Mouse (Mus musculus): ENCODE data around the gene S100a7a.

Gene S100a7a

DNA sequence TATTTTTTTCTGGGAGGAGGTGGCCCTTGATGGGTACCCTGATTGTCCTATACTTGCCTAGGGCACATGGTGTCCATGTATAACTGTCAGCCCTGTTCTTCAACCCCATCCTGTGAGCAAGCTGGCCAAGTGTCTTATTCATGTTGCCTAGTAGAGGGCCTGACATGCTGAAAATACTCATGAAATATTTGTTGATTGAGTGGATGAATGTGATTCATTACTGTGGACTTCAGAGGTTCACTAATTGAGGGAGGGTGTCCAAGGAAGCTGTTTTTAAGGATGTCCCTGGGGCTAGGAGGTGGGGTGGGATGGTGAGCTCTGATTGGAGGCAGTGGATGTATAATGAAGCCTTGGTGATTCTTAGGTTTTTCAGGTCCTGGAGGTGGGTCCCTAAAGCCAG is at the start of gene S100a7a:
Gene S100a7a (plus strand): TSS at position 301 of the 400 bp plus-strand sequence.
- no peak for DNase-seq (ENCODE audit: low spot score in 2 of 2)

DNA sequence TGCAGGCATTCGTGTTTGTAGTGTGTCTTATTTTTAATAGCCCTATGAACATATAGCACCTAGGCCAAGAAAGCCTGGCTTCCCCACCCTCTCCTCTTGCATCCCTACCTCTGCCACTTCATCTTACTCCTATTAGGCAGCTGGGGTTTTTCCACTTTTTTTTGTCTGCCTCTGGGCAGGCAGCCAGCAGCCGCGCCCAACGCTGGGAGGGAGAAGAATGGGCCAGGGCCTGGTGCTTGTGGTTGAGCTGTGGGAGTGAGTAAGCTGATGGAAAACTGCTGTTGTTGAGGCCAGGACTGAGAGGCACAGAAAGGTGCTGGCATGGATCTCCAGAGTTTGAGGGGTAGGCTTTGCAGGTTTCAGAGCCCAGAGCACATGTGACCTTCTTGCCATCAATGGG is 49.4 kb upstream of the S100a7a start:
- DNase-seq (ENCODE audit: low spot score in 2 of 2) = peak in 1 of 2 experiments; percentile 24

DNA sequence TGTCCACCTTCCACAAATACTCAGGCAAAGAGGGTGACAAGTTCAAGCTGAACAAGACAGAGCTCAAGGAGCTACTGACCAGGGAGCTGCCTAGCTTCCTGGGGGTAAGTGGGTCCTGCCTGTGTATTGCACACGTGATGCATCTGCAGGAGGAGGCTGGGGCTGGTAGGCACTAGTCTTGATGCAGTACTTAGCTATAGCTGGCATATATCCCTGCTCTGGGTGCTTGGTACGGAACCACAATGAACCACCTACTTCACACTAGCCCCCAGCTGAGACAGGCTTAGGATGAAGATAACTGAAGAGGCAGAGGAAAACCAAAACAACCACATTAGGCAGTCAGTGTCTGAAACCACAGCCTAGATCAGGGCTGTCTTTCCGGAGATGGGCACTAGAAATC is 48.8 kb upstream of the S100a7a start:
- DNase-seq (ENCODE audit: low spot score in 2 of 2) = no peak

DNA sequence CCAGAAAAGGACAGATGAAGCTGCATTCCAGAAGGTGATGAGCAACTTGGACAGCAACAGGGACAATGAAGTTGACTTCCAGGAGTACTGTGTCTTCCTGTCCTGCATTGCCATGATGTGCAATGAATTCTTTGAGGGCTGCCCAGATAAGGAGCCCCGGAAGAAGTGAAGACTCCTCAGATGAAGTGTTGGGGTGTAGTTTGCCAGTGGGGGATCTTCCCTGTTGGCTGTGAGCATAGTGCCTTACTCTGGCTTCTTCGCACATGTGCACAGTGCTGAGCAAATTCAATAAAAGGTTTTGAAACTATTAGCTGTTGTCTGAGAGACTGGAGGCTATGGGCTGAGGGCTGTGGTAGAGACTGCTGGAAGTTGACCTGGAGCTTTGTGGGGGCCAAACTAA is 48.1 kb upstream of the S100a7a start:
- DNase-seq (ENCODE audit: low spot score in 2 of 2) = no peak

DNA sequence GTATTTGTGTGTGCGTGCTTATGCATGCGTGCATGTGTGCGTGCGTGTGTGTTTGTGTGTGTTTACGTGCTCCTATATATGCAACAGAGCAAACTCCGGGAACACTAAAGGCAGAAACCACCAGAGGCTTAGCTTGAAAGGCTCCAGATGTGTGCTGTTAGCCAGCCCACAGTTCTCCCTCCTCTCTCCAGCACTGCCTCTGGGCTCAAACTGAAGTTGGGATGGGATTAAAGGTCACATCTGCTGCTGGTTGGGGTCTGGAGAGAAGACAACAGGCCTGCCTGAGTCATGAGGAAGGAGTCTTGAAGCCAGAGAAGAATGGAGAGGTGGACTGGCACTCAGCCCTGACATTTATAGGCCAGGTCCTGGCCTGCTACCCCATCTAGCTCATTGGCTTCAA is 47.6 kb upstream of the S100a7a start:
- no peak for DNase-seq (ENCODE audit: low spot score in 2 of 2)

DNA sequence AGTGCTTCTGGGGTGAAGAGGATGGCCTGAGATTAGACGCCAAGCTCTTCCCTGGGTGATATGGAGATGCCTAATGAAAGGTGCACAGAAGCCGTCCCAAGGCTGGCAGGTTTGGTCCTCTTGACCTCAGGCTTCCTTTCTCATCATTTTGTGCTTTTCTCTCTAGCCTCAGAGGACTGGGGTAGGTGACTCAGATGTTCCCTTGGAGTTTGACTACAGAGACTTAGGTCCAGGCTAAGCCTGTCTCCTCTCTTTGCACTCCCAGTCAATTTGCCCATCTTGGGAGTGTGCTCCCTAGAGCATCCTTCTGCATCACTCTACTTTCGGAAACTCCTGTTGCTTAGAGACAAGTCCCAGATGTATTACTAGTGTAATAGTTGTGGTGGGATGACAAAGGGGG is 46.5 kb upstream of the S100a7a start:
- no peak for DNase-seq (ENCODE audit: low spot score in 2 of 2)

DNA sequence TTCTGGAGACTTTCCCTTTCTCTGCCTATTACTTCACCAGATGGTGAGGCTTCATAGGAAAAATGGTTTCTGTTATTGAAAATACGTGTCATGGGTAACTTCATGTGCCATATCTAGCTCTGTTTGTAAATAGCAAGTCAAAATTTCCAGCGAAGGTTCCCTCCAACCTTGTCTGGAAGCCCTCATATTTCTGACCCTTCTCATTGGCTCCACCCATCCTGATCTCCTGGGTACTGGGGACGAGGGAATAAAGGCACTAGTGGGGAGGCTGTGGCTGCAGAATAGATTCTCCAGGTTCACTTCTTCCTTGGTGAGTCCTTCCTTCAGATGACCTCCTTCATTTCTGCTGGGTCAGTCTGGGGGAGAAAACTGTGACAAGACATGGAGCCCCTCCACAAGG is 45.6 kb upstream of the S100a7a start, which contains the start of gene S100a5:
Gene S100a5 (plus strand): TSS at position 301 of the 400 bp plus-strand sequence.
- DNase-seq (ENCODE audit: low spot score in 2 of 2) = no peak

DNA sequence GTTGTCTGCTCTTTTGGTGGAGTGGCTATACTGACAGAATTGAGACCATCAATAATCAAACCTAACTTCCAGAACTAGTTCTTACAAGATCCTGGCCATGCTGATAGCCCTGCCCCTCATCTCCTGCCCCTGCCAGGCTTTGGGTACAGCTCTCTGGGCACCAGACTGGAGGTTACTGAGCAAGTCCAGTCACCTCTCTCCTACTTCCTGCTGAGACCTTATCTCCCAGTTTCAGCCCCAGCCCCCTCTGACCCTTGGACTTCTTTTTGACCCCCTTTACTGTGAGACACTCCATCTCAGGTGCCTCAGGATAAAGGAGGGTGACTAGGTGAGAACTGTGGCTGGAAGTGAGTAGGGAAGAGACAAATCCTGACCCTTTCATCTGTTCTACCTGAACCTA is 44.7 kb upstream of the S100a7a start:
- no peak for DNase-seq (ENCODE audit: low spot score in 2 of 2)

DNA sequence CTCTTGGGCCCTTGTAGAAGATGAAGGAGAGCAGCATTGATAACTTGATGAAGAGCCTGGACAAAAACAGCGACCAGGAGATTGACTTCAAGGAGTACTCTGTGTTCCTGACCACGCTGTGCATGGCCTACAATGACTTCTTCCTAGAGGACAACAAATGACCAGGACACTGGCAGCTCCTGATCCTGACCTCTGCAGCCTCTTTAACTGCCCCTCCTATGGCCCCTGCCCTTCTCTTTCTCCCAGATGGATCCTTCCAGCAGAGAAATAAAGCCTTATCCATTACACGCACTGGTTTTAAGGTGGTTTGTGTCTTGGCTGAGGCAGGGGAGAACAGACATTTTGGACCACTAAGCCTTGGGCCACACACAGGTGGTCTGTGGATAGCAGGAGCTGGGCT is 42.3 kb upstream of the S100a7a start:
- no peak for DNase-seq (ENCODE audit: low spot score in 2 of 2)

DNA sequence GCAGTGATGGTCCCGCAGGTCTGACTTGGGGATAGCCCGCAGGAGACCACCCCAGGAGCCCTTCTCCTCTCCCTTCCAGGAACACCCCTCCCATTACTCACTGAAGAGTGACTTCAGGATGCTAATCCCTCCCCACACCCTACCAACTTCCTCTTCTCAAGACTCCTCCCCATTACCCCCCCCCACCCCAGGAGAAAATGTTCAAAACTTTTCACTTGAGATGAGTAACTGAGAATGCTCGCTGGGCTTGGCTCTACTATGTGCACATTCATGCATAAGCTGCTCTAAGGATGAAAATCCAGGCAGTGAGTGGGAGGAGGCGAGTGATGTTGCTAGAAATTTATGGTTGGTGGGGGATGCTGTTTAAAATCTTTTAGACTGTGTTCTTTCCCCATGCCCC is 41.8 kb upstream of the S100a7a start:
- DNase-seq (ENCODE audit: low spot score in 2 of 2) = no peak

DNA sequence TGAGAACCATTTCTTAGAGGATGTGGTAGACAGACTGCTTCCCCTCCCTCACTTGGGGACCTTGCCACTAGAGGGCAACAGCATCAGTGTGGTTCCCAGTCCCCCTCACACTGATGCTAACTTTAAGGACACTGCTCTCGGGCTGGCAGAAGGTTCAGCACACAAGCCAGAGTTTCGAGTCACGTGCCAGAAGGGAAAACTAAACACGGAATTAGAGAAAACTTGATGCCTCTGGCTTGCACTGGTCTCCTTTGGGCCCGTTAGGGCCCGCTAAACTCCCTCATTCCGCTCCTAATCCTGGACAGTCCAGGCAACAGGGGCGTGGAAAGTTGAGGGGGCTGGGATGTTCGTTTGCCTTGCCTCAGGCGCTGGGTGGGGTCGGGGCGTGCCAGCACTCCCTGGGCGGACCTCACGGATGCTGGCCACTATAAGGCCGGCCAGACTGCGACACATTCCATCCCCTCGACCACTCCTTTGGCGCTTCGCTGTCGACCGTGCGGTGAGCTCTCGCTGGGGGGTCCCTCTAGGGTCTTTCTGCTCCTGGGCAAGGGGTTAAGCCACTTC is 41.0 kb upstream of the S100a7a start, which contains the start of gene S100a6:
Gene S100a6 (plus strand): TSS at position 155 of the 564 bp plus-strand sequence.
- DNase-seq (ENCODE audit: low spot score in 2 of 2) = peak in 1 of 2 experiments; percentile 42

DNA sequence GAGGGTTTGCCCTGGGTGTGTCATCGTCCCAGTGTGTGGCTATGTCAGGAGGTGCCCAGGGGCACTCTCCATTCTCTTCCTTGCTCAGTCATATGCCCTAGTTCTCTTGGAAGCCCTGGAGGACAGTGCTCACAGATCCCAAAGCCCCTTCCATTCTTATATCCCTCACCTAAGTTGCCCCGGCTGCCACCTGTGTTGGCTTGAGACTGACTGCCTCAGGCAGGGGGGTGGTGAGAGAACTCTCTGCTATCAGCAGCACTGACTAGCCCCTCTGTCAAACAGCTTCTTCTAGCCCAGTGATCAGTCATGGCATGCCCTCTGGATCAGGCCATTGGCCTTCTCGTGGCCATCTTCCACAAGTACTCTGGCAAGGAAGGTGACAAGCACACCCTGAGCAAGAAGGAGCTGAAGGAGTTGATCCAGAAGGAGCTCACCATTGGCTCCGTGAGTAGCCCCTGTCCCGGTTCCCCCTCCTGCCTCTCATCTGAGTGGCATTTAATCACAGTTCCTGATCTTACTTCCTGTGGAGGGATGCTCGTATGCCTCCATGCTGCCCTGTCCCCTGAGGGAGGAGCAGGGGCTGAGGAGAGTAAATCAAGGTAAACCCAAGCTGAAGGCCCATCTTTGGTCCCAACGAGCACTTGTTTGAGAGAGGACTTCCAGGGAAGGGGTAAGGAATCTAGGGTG is 40.2 kb upstream of the S100a7a start:
- DNase-seq (ENCODE audit: low spot score in 2 of 2) = no peak

DNA sequence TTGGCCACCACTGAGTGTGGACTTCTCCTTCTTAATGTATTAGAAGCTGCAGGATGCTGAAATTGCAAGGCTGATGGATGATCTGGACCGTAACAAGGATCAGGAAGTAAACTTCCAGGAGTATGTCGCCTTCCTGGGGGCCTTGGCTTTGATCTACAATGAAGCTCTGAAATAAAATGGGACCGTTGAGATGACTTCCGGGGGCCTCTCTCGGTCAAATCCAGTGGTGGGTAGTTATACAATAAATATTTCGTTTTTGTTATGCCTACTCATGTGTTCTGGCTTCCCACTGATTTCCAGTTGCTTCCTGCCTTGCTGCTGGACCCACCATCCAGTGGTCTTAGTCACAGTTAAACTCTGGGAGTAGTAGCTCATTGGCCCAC is 39.7 kb upstream of the S100a7a start:
- no peak for DNase-seq (ENCODE audit: low spot score in 2 of 2)

DNA sequence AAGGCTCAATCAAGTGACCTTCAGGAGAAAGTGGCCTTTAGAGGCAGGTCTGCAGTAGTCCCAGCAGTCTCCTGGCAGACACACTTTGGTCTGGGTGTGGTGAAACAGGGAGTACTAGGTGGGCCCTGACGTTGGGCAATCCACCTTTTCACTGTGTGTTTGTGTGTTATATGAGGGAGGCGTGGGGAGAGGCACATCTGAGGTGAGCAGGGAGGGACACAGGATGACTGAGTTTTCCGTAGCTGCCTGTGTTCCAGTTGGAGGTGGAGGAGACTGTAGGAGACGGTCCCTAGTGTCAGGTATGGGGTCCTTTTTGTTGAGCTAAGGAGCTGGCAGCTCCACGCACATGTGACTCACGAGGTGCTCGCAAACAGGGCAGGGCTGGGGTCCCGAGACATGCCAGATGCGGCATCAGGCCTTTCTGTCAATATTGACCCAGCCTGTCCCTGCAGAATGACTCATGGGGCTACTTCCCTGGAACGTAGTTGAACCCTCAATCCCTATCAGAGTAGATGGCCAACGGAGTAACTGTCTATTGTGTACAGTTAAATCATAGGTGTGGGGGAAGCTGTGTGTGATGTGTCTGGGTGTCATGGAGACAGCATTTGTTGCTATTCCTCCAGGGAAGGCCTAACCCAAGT is 39.1 kb upstream of the S100a7a start:
- DNase-seq (ENCODE audit: low spot score in 2 of 2) = no peak

DNA sequence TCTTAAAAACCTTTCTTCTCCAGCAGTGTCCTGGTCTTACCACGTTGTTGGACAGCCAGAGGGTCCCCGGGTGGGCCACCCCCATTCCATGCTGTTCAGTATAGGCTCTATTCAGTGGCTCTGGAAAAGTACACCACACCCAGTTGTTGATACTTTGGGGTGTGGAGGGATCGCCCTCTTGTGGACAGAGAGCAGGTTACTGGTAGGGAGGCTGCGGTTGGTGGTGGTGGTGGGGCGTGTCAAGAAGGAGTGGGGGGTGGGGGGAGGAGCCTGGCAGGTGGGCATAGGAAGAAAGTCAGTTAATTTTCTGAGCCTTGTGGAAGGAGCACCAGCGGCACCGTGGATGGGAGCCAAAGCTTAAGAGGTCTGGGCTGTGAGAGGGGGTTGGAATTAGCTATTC is 38.4 kb upstream of the S100a7a start:
- DNase-seq (ENCODE audit: low spot score in 2 of 2) = peak in 1 of 2 experiments; percentile 55

DNA sequence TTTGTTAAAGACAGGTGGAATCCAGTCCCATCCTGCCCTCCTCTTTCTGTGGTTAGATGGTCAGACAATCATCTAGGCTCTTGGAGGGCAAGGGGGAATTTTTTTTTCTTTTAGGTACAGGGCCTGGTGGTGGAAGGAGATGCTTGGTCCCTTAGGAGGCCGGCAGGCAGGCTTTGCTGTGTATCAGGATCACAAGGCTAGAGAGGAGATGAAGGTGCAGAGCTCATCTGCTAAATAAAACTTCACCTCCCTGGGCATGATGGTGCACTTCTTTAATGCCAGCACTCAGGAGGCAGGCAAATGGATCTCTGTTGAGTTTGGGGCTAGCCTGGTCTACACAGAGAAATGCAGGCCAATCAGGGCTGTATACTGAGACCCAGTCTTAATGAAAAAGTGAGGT is 37.9 kb upstream of the S100a7a start:
- DNase-seq (ENCODE audit: low spot score in 2 of 2) = no peak

DNA sequence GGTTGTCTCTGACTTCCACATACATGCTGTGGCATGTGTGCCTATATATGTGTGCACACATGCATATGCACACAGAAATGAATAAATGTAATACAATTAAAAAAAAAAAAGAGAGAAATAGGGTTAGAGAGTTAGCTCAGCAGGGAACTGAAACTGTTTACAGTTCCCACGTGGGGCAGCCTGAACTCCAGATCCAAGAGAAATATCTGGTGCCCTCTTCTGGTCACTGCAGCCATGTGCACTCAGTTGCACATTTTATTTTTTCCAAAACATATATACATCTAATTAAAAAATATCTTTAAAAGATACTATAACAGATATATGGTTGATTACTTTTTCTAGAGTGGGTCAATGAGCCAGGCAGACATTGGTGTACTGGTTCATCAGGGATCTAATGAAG is 36.2 kb upstream of the S100a7a start:
- DNase-seq (ENCODE audit: low spot score in 2 of 2) = no peak

DNA sequence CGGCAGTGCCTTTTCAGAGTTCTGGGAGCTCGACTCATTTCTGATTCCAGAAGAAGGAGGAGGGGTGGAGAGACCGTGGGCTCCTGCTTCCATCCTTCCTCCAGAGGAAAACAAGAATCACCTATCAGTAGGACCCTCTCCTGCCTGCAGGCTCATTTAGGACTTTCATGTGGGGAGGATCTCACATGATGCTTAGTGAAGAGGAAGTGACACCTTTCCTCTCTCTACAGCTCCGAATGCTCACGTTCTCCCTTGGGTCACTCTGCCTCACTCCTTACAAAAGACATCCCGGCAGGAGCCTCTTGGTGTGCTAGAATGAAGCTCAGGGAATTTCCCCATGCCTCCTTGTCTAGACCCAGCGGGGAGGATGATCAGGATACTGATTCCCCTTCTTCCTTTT is 32.3 kb upstream of the S100a7a start:
- no peak for DNase-seq (ENCODE audit: low spot score in 2 of 2)

DNA sequence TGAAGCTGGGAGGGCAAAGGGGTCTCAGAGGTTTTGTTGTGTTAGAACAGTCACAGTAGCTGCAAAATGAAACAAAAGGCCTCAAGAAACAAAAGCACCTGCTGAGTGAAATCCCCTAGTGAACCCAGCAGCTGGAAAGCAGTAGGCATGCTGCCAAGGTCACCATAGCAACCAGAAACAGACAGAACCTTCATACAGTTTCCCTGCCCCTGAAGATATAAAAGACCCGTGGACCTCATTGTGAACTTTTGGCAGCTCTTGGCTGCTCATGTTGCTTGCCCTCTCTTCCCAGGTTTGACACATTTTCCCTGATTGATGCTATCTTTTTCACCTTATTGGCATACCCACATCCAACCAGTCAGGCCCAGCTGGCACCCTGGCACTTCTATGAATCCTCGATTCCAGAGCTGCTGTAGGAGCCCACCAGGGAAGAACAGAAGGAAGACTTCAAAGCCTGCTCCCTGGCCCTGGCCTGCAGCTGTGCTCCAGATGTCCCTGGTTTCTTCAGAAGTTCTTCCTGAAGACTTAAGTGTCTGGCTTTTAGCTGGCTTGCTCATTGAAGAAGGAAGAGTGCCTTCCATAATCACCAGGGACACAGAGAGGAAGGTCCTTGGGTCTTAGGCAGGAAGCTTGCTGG is 30.3 kb upstream of the S100a7a start:
- peak in 1 of 2 experiments; percentile 47 for DNase-seq (ENCODE audit: low spot score in 2 of 2)

DNA sequence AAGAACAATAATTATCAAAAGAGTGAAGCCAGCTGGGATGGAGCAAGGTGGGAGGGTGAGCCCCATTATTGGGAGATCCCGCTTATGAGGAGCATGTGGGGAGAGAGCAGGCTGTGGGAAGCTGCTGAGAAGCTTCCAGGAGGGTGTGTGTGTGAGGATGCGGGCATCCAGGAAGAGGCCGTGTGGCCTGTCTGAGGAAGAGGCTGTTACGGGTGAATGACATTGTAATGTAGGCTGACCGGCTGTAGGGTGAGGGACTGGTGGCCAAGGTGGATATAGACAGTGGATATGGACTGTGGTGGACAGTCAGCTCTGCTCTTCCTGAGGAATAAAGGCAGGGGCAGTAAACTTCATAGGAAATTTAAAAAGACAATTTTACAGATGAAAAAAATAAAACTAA is 28.3 kb upstream of the S100a7a start:
- DNase-seq (ENCODE audit: low spot score in 2 of 2) = no peak

DNA sequence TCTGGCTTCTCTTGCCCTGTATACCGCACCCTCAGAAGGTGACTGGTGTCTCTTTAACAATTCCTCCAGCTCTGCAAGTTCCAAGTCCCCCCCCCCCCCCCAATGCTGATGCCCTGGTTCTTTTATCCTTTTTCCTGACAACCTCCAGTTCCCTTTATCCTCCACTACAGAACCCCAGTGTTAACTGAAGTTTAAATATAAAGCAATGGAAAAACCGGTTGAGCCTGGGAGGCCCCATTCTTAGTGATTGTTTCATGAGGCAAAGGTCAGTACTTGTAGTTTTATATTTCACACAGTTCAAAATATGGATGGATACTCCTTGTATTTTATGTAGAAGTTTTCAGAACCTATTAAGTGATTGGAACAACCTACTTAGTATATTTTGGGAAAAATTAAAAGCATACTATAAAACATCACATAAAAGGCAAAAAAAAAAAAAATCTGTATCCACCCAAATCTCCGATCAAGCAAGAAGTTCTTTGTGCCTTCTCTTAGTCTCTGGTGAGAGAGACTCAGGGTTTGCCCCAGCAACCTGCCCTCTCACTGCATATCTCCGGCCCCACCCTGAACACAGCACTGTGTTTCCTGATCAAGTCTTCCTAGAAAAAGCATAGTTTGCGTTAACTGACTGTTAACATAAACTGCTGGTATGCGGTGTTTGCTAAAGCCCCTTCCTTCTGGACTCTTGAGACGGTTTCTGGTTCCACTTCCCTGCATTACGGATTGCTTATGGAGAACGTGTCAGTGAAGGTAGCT is 27.4 kb upstream of the S100a7a start:
- no peak for DNase-seq (ENCODE audit: low spot score in 2 of 2)

DNA sequence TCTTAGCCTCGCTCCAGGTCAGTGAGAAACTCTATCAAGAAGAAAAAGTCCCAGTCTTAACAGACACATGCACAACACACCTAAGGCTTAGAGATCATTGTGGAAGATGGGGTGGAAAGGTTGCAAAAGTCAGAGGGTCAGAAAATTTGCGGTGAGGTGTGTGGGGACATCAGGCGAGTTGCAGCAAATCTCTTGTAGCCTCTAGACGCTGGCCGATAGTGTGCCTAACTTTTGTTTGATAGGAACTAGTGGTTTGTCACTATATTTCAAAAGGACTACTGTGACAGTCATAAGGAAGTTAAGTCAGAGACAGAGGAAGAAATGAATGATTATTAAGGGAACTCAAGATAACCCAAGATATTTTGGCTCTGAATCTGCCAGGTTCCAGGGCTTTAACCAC is 26.5 kb upstream of the S100a7a start:
- DNase-seq (ENCODE audit: low spot score in 2 of 2) = no peak
